Mouse (Mus musculus) c-Kit-positive CD71-positive TER-119-negative erythroid progenitor cells, embryonic 14.5 days (primary cell): ENCODE measurements around the gene Chrdl2.
"Not testable (repeated sequence)": the region's sequence is repeated elsewhere in the genome, so short reads cannot be mapped to it uniquely, and the experiment has no call there.

Source experiments
- DNase-seq: peaks from one replicate; pipeline ENCODE4 v3.0.0-alpha.2; 2013; ENCODE audit warnings: low read depth

The Chrdl2 gene

DNA sequence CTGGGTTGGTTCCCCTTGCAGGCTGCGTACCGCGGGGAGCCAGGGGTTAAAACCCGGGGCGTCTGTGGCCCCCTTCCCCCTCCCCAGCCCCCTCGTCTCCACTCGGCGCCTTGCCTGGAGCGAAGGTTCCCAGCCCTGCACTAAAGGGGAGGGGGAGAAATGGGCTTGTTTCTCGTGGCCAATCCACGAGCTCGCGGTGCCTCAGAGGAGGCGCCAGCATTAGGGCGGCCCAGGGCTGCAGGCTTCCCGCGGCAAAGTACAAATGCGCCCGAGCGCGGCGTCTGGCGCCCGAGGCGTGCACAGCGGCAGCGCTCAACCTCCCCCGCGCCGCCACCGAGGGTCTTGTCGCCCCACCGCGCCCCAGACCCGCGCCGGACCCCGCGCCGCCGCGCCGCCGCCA, at the start of gene Chrdl2:
TSS of gene Chrdl2 (plus strand) at position 383 of the 400 bp plus-strand sequence.
- DNase-seq = no peak

DNA sequence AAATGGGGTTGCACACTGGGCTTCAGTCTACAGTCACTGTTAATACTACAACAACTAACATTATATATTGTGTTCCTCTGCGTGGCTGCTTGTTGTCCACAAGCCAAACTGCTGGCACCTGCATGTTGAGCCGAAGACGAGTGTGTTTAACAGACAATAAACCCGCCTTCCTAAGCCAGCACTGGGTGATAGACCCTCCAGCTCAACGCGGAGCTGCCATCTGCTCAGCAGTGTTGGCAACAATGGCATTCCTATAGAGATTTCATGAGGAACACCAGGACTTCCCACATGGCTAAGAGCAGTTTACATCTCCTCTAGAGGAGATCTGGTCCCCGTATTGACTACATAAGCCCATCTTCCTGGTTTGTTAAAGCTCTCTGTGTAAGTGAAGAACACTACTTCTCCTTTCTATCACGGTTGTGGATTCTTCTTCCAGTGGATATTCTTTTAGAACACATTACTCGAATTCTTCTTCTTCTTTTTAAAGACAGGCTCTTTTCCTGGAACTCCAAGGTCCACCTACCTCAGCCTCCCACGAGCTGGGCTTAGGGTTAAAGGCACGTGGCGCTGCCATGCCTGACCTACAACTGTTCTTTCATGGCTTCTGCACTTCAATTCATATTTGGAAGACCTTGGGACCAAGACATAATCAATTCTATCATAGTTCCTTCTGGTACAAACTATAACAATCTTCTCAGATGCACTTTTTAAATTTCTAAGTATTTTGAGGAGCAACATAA, 48.6 kb upstream of the Chrdl2 start:
- DNase-seq = no peak

DNA sequence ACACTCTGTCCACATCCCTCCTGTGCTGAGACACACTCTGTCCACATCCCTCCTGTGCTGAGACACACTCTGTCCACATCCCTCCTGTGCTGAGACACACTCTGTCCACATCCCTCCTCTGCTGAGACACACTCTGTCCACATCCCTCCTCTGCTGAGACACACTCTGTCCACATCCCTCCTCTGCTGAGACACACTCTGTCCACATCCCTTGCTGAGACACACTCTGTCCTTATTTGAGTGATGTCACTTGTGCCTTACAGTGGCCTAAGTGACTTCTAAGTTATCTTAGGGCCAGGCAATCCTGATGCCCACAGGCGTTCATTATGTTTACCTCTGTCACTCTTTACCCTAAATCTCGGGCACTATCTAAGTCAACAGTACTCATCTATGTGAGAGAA, 45.4 kb upstream of the Chrdl2 start:
- not testable (repeated sequence) for DNase-seq

DNA sequence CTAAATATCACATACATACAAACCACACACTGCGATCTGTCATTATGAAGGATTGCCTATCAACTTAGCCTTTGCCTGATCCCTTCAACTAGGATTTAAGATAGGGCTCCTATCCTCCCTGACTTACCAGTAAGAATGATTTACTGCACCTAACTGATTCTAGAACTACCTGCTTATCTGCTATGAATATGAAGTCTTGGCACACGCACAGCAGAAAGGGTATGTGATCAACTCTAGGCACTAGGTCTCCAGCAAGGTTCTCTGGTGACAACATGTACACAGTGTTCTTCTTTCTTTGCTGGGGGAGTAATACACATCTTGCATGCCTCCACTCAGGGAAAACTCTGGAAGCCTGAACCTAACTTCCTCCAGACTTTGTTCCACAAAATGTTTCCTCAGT, 44.5 kb upstream of the Chrdl2 start:
- no peak for DNase-seq

DNA sequence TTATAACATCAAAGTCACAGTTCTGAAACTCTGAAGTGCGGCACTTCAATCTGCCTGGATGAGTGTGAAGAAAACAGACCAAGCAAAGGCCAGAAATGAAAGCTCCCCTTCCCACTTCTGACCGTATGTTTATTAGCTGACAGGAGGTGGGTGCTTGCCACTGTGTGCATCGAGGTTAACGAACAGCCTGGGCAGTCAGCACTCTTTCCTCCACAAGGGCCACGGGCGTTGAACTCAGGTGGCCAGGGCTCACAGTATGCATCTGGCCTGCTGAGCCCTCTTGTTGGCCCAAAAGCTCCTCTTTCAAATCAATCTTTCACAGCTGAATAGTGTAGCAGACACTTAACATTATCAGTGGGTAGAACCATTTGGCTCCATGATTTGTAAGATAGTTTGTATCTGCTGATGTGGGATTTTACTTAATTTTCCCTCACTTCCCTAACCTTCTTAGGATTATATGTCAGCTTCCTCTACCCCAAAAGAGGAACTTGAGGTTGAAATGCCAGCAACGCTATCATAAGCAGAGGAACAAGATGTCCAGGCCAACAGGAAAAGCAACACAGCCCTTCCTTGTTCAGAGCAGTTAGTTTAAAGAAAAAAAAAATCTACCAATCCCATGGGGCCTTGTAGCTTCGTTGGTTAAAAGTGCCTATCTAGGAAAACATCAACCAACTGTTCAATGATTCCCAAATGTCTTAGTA, 43.3 kb upstream of the Chrdl2 start:
- no peak for DNase-seq

DNA sequence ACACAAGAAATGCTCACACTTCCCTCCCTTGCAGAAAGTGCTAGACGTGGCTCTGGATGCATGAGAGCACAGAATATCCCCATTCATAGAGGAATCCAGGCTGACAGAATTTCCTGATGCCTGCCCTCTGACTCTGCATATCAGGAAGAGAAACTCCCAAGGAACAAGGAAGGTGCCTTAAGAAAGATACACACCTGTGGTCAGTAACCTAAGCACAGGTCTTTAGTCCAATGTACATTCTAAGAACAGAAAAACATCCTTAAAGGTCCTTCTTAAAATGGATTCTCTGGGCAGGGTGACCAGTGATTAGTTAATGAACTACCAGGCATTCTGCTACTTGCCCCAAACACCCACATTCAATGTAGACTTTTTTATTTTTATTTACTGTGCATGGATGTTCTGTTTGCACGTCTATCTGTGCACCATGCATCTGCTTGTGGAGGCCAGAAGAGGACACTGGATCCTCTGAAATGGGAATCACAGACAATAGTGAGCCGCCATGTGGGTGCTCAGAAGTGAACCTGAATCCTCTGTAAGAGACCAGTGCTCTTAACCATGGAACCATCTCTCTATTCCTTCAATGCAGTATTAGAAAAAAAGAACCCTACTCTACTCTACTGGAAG, 42.6 kb upstream of the Chrdl2 start:
- DNase-seq = no peak

DNA sequence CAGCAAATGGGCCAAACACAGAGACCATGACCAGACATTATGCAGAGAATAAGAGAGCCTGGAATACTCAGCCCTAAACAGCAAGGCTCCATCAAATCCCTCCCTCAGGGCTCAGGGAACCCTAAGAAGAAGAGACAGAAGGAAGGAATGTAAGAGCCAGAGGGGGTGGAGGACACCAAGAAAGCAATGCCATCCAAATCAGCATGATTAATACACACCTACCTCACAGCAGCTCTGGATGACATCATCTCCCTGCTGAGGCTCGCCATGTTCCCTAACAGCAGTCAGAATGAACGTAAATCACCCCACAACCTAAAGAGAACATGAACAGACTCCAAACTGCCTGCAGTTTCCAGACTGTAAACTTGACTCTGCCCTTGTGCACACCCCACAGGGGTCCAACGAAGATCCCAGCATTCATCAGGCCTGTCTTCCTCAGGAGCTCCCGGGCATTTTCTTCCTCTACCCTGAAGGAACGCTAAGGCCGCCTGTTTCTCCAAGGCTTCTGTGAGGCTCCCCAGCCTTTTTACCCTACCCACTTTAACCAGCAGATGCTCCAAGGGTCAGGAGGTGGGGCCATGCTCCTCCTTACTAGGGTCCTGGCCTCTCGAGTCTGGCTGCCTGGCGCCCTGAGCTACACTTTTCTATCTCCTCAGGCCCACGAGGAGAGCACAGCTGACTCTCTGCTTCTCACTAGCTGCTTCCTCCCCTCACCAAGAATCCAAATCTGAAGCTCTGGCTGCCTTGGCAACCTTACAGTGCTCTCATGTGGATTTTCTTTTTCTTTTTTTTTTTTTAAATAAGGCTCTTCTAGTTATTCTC, 40.7 kb upstream of the Chrdl2 start:
- no peak for DNase-seq

- no peak for DNase-seq
These were observed 39.8 kb upstream of the Chrdl2 start for GRCm38 (mm10) chr7:99966011-99966721.

DNA sequence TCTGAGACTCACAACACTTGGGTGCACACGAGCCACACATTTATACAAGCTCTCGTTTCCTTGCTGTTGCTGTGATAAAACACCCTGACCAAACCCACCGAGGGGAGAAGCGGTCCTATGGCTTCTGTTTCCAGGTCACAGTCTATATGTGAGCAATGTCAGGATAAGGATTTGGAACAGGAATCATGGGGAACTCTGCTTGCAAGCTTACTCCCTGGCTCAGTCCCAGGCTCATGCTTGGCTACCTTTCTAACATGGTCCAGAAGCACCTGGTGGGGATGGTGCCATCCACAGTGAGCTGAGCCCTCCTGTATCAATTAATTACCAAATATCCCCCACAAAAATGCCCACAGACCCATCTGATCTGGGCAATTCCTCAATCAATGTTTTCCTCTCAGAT, 36.8 kb upstream of the Chrdl2 start:
- DNase-seq = no peak

DNA sequence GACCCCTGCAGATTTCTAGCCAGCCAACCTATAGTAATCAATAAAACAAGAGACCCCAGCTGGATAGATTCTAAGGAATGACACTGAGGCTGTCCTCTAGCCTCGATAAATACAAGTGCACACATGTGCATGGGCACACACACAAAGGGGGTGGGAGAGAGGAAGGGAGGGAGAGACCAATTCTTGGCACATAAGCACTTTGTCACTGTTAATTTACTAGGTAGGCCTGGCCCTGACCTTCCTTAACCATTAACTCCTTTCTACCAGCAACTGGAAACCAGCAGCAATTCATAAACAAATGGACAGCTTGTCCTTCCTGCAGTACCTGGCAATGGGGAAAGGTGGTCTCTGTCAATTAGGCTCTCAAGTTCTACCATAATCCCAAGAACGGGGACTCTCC, 34.0 kb upstream of the Chrdl2 start:
- no peak for DNase-seq

GRCm38 (mm10) chr7:99972912-99973311, 33.1 kb upstream of the Chrdl2 start:
- DNase-seq = not testable (repeated sequence)

DNA sequence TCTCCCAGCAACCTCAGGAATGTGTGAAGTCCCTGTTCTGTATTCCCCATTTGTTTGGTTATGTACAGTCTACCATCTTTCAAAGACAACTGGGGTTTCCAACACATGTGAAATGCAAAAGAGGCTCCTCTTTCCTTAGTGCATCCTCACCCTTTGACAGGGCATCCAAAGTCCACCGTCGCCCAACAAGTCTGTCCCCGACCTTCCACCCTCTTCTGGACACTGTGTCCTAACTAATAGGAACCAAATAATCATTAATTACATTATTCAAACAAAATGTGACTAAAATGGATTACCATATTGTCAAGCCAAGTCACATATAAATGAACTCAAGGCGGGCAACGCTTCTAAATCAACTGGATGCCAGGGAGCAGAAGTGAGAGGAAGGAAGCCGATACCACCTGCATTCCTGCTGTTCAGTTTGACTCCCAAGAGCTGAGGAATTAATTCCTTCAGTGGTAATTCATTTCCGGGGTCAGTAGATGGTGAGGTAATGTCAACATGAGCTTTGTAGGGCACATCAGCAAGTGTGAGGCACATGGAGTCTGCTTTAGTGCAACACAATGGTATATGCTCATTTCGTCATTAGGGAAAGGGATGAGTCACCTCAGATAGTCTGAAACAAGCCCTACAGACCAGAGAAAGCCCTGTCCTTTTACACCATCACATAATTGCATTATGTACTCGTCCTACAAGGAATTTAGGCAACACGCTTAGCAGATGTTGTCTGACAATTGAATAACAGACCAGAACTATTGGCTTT, 31.6 kb upstream of the Chrdl2 start:
- DNase-seq = no peak

DNA sequence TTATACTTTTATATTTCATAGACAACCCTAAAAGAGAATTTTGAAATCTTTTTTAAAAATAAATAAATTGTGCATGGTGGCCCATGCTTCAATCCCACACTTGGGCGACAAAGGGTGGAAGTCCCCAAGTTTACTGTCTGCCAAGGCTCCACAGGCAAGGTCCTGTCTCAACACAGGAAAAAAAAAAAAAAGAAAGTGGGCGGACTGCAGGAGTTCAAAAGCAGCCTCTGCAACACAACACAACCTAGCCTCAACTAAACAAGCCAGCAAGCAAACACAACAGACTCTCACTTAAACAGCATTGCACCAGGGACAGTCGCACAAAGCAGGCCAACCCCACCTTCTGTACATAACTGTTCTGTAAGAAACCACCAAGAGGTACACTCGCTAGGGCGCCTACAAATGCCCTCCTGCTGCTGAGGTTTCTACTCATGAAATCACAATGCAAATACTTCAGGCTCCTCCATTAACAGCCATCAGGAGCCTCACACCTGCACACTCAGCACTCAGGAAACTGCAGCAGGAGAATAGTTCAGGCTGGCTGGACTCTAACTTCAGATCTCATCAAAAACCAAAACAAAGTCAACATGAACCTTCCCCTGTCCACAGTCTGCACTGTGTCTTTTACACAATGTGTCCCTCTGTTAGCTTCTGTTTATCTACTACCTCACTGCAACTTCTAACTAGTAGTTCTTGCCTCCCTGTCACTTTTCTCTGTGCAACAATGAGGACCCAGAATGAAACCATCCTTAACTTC, 30.0 kb upstream of the Chrdl2 start:
- DNase-seq = no peak

DNA sequence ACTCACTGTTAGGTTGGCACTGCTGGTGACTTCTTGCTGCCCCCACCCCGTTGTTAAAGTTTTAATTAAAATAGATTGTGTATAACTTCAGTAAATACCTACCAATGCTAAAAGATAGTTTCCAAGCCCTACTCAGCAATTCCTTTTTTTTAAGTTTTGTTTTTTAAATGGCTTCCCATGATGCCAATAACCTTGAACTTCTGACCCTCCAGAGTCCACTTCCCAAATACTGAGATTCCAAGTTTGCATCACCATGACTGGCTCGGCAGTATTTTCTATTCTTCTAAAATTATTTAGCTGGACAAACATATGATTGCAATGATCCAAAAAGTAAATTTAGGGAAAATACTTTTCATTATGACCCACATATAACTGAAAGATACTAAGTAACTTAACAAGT, 27.9 kb upstream of the Chrdl2 start:
- no peak for DNase-seq

DNA sequence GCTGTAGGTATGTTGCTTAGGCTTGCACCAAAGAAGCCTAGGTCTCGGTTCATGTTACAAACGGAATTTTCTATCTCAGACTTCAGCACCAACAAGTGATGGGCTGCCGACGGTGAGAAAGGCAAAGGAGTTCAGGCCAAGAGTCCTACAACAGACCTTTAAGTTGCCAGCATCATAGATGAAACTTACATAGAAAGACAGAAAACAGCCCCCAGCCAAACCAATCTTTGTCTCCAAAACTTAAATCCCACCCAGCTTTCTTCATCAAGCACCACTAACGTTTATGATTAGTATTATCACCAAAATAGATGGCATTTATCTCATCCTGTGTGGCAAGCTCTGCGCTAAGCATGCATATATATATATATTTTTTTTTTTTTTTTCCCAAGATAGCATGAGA, 26.9 kb upstream of the Chrdl2 start:
- DNase-seq = no peak

DNA sequence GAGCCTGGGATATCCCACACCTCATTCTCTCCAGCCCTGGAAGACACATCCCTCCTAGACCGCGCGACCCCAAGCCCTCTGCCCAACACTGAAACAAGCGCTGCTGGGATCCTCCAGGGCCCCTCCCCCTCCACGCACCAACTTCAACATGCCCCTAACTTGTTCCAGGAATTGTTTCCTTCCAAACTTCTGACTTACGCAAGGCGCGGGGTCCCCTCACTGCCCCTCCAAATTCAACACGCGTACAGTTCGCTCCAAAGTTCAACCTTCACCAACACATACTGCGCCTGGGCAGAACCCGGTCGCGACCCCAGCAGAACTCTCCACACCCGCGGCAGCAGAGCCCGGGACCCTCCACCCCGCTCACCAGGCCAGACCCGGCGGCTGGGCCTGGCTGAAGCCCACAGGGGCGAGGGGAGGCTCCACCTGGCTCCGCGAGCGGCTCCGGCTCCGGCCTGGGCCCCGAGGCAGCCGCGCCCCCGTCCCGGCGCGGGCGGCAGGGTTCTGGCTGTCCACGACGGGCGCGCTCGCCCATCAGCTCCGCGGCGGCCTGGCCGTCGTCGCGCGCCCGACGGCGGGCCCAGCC, 26.3 kb upstream of the Chrdl2 start:
- DNase-seq = no peak

- peak; percentile 83 for DNase-seq
These were observed 25.8 kb upstream of the Chrdl2 start, which contains the start of gene Rnf169 for GRCm38 (mm10) chr7:99980132-99980591. Gene Rnf169 (minus strand): TSS chr7:99980448.

DNA sequence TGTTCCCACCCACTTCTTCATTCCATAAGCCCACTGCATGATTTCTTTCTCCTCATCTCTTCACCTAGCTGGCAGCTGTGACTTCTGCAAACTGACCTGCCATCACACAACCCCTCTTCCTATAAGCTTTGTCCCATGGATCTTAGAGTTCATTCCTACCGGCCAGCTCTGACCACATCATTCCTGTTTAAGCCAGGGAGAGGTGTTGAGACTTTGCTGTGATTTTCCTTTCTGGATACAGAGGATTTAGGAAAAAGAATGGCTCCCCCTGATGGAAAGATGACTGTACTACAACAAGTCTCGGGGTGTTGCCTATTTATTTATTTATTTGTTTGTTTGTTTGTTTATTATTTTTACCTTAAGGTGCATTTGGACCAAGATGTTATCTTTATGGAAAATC, 24.7 kb upstream of the Chrdl2 start:
- no peak for DNase-seq
